Mouse (Mus musculus): ENCODE results near the gene Dnah7a. TPM values are rescaled to one million over a fixed set of nuclear protein-coding genes. Genes with fewer than 3 reads are reported as not detected.

The Dnah7a gene
- polyA plus RNA-seq, 1 experiment from 2014 or later: 0.26 TPM

DNA sequence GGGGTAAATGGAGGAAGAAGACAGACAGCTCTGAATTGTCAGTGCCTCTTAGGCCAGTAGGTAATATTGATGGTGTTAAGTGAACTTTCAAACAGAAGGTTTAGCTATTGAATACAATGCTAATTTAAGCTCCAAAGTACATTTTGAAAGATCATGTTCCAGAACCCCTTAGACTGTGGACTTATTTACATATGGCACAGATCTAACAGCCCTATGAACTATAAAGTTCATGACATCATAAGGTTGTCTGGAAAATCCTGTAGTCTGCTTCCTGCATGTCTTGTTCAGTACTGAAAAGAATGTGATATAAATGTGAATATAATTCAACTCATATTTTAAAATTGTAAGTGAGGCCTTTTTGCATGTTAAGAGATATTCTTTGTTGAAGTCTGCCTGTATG lies 347.6 kb downstream of the Dnah7a start:
- Histone ChIP-seq H3K27ac (ENCODE audit: low read length) (no peak overlapping the region), H3K27me3 (ENCODE audit: control insufficient read depth, insufficient read depth, low read length) (no peaks in the 10 kb centered on the region), H3K9ac (ENCODE audit: low read length) (no peak overlapping the region), H3K4me2 (ENCODE audit: low read depth, low read length) (no peak overlapping the region), H3K9me3 (replicated peaks; ENCODE audit: control insufficient read depth, low read length) (no peaks in the 10 kb centered on the region), H3K4me1 (ENCODE audit: control insufficient read depth, insufficient read depth, low read length) (no peaks in the 10 kb centered on the region), H3K4me3 (replicated peaks; ENCODE audit: low read length) (no peak overlapping the region), H3K36me3 (ENCODE audit: control insufficient read depth, insufficient read depth, low read length) (no peaks in the 10 kb centered on the region)
- no peak for ATAC-seq (ENCODE audit: insufficient read depth, low FRiP score)

GRCm38 (mm10) chr1:53352327-53353261 lies 354.0 kb downstream of the Dnah7a start, which contains the start of the genes Asdurf, Gm28551 and Asnsd1:
Gene Asdurf, minus strand, starts transcription at chr1:53352619.
Gene Gm28551, minus strand, starts transcription at chr1:53352667.
Gene Asnsd1, minus strand, starts transcription at chr1:53352752.
- H3K27me3 ChIP-seq (ENCODE audit: control insufficient read depth, insufficient read depth, low read length): no peaks in the 10 kb centered on the region
- H3K9ac ChIP-seq (ENCODE audit: low read length): peak within 1 kb of the TSS; percentile 97
- peak; percentile 100 for ATAC-seq (ENCODE audit: insufficient read depth, low FRiP score)
- H3K4me2 ChIP-seq (ENCODE audit: low read depth, low read length): peak within 1 kb of the TSS; percentile 58
- H3K27ac ChIP-seq (ENCODE audit: low read length): peak within 1 kb of the TSS; percentile 86
- WGBS: 0% methylated on average over 42 of the region's 44 CpGs
- H3K9me3 ChIP-seq (replicated peaks; ENCODE audit: control insufficient read depth, low read length): no peaks in the 10 kb centered on the region
- peaks cover 14% of the 10 kb centered on the region for H3K36me3 ChIP-seq (ENCODE audit: control insufficient read depth, insufficient read depth, low read length)
- peaks cover 5% of the 10 kb centered on the region; the same call in 1 of the 2 replicates for H3K4me1 ChIP-seq (ENCODE audit: control insufficient read depth, insufficient read depth, low read length)
- peak within 1 kb of the TSS; percentile 92 for H3K4me3 ChIP-seq (replicated peaks; ENCODE audit: low read length)

Small RNA genes lying within 50 kb of the gene (microRNA-seq; reads per million reads assigned to microRNA genes)
- gene Gm25240: not detected

Other genes with a start within 250 kb of the Dnah7a start
- 19.8 and 20.8 TPM in 2 replicates for gene Stk17b, start 78.4 kb upstream of the Dnah7a start, polyA plus RNA-seq (2015; fragmentation: Nextera tagmentation; extraction: Ambion mirVana)

Measured in stomach, embryonic 16.5 days (tissue).